Mouse (Mus musculus) E14TG2a.4 (cell line): Measurements from ENCODE around the gene Prpf40a.
A peak's percentile ranks its signal among the peaks of the same experiment; 100 is the strongest.

ENCODE experiments used
- H3K27me3 ChIP-seq: 2 replicates; pipeline ENCODE4 v1.6.1; 2014; ENCODE audit warnings: low read length, control low read depth; ENCODE audit not compliant: insufficient read depth
- H3K36me3 ChIP-seq: 2 replicates; pipeline ENCODE4 v1.6.1; 2014; ENCODE audit warnings: low read length, control low read depth; ENCODE audit not compliant: insufficient read depth
- H3K4me1 ChIP-seq: replicated peaks from 2 replicates; pipeline ENCODE4 v1.6.1; 2014; ENCODE audit warnings: low read depth, low read length, control low read depth
- H3K4me3 ChIP-seq: replicated peaks from 2 replicates; pipeline ENCODE4 v1.5.1; 2014; ENCODE audit warnings: mild to moderate bottlenecking, low read length
- H3K9me3 ChIP-seq: 2 replicates; pipeline ENCODE4 v1.6.1; 2014; ENCODE audit warnings: low read length, control low read depth
- CTCF ChIP-seq: conservative IDR thresholded peaks from 2 replicates; pipeline ENCODE4 v1.5.1; 2014; ENCODE audit warnings: low read length
- NANOG ChIP-seq: IDR thresholded peaks from 2 replicates; pipeline ENCODE4 v1.6.1; 2014; ENCODE audit warnings: borderline replicate concordance, low read length, mixed read lengths
- POU5F1 ChIP-seq: IDR thresholded peaks from 2 replicates; pipeline ENCODE4 v1.6.1; 2014; ENCODE audit warnings: low read length, borderline replicate concordance

The Prpf40a gene

GRCm38 (mm10) chr2:53190684-53191511 is at the start of gene Prpf40a:
TSS of gene Prpf40a (minus strand) at chr2:53191284.
- no peaks in the 10 kb centered on the region for H3K27me3 ChIP-seq
- H3K9me3 ChIP-seq, result no peaks in the 10 kb centered on the region
- peaks cover 53% of the 10 kb centered on the region for H3K36me3 ChIP-seq
- peaks cover 31% of the 10 kb centered on the region for H3K4me1 ChIP-seq
- TF ChIP-seq NANOG (no peak), CTCF (no peak), POU5F1 (no peak)
- H3K4me3 ChIP-seq, result peak within 1 kb of the TSS; percentile 94

- H3K4me1 ChIP-seq, result no peaks in the 10 kb centered on the region
- H3K4me3 ChIP-seq, result no peak overlapping the region
- peaks cover 23% of the 10 kb centered on the region for H3K36me3 ChIP-seq
- H3K9me3 ChIP-seq, result peaks cover 6% of the 10 kb centered on the region; the same call in 1 of the 2 replicates
- H3K27me3 ChIP-seq, result no peaks in the 10 kb centered on the region
- TF ChIP-seq NANOG (no peak), CTCF (no peak), POU5F1 (no peak)
Measured at GRCm38 (mm10) chr2:53222242-53222641, 31.2 kb upstream of the Prpf40a start.

- Histone ChIP-seq H3K27me3 (no peaks in the 10 kb centered on the region), H3K4me1 (no peaks in the 10 kb centered on the region), H3K36me3 (peaks cover 73% of the 10 kb centered on the region), H3K4me3 (no peak overlapping the region), H3K9me3 (peaks cover 32% of the 10 kb centered on the region)
- TF ChIP-seq NANOG, result no peak
- TF ChIP-seq CTCF, result no peak
- no peak for TF ChIP-seq POU5F1
Measured at GRCm38 (mm10) chr2:53213493-53213892, 22.4 kb upstream of the Prpf40a start.

GRCm38 (mm10) chr2:53206749-53207148 is 15.7 kb upstream of the Prpf40a start:
- H3K27me3 ChIP-seq, result no peaks in the 10 kb centered on the region
- H3K4me3 ChIP-seq, result no peak overlapping the region
- H3K9me3 ChIP-seq, result peaks cover 26% of the 10 kb centered on the region
- H3K4me1 ChIP-seq, result no peaks in the 10 kb centered on the region
- peaks cover 59% of the 10 kb centered on the region for H3K36me3 ChIP-seq
- no peak for TF ChIP-seq CTCF
- no peak for TF ChIP-seq NANOG
- no peak for TF ChIP-seq POU5F1

DNA sequence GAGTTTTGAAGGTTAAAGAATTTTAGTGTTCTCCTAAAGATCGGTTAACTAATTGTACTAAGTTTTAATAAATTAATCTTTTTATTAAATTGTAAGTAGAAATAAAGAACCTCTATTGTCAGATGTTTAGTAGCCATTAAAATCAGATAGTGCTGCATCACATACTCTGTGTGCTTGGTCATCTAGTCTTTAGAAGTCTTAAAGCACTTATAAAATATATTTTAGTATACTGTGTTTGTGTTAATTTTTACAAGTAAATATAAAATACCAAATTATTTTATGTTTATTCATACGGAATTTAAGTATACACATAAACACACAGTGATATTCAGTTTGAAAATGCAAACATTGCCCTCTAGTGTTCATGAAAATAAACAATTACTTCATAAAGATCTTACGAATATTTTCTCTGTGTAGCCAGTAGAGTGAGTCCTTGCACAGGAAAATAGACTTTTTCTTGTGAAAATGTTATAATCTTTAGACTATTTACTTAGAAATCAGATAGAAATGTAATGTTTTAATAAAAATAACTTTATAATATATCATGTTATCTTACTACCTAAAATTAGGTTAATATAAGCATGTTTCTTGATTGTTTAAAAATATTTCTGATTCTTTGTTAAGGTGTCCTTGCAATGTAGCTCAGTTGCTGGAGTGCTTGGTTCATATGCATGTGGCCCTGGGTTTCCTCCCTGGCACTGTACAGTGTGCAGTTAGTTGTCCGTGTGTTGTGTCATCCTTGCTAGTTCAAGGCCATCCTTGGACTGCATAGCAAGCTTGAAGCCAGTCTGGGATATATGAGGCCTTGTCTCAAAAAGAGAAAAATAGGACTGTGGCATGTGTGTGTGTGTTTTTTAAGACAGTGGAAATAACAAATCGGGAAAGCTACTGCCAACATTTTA is 13.5 kb upstream of the Prpf40a start:
- no peaks in the 10 kb centered on the region for H3K27me3 ChIP-seq
- no peaks in the 10 kb centered on the region for H3K4me1 ChIP-seq
- TF ChIP-seq POU5F1, result no peak
- peak; percentile 14; the same call in 1 of the 2 replicates for TF ChIP-seq CTCF
- no peak for TF ChIP-seq NANOG
- H3K4me3 ChIP-seq, result no peak overlapping the region
- peaks cover 60% of the 10 kb centered on the region for H3K36me3 ChIP-seq
- peaks cover 5% of the 10 kb centered on the region for H3K9me3 ChIP-seq

- no peaks in the 10 kb centered on the region for H3K4me1 ChIP-seq
- TF ChIP-seq POU5F1, result no peak
- TF ChIP-seq CTCF, result no peak
- no peak for TF ChIP-seq NANOG
- H3K4me3 ChIP-seq, result no peak overlapping the region
- no peaks in the 10 kb centered on the region for H3K27me3 ChIP-seq
- peaks cover 72% of the 10 kb centered on the region for H3K36me3 ChIP-seq
- H3K9me3 ChIP-seq, result no peaks in the 10 kb centered on the region
Measured at GRCm38 (mm10) chr2:53200164-53200885, 9.2 kb upstream of the Prpf40a start.

DNA sequence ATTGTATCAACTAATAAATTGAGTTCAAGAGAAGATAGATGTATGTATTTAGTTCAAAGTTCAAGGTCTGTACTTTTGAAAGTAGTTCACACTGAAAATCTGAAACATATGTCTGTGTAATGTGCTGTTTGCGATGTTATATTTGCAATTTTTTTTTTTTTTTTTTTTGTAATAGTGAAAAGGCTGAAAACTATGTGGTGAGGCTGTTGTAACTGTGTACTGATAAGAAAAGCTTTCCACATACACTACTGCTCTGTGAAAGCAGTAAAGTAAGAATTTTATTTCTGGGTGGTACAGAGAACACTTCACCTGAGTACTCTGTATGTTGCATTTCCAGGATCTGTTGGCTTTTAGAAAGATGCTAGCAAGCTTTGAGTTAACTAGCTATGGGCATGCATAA is 8.1 kb upstream of the Prpf40a start:
- TF ChIP-seq NANOG, result no peak
- no peak for TF ChIP-seq CTCF
- TF ChIP-seq POU5F1, result no peak
- H3K4me1 ChIP-seq, result peaks cover 4% of the 10 kb centered on the region

DNA sequence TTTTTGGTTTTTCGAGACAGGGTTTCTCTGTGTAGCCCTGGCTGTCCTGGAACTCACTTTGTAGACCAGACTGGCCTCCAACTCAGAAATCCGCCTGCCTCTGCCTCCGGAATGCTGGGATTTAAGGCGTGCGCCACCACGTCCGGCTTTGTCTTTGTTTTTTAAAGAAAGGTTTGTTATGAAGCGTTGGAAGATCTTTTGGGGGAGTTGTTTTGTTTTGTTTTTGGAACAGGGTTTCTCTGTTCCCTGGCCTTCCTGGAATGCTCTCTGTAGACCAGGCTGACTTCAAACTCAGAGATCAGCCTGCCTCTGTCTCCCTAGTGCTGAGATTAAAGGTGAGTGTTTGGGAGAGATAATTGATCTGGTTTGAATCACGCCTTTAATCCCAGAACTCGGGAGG is 5.3 kb upstream of the Prpf40a start:
- Histone ChIP-seq H3K4me3 (no peak overlapping the region), H3K27me3 (no peaks in the 10 kb centered on the region), H3K4me1 (peaks cover 14% of the 10 kb centered on the region), H3K36me3 (peaks cover 66% of the 10 kb centered on the region), H3K9me3 (no peaks in the 10 kb centered on the region)
- TF ChIP-seq CTCF (no peak), NANOG (no peak), POU5F1 (no peak)

More for the DNA sequence above, 8.1 kb upstream of the Prpf40a start:
- Histone ChIP-seq H3K36me3 (peaks cover 77% of the 10 kb centered on the region), H3K27me3 (no peaks in the 10 kb centered on the region), H3K9me3 (no peaks in the 10 kb centered on the region), H3K4me3 (no peak overlapping the region)
